Mouse (Mus musculus) liver, embryonic 12.5 days (tissue): ENCODE measurements around the gene Apoc3. TPM values are rescaled to one million over a fixed set of nuclear protein-coding genes. Genes with fewer than 3 reads are reported as not detected.

Experiments
- ATAC-seq: fragments of 200-750 bp; cut with Nextera tagmentation; 2 replicates; pipeline ENCODE4 v1.8.0; 2017; ENCODE audit warnings: moderate number of reproducible peaks, mild to moderate bottlenecking, moderate library complexity
- H3K27ac ChIP-seq: fragments of 300-500 bp; sonication (generic); 2 replicates; pipeline ENCODE4 v1.5.1; 2016; ENCODE audit warnings: mild to moderate bottlenecking
- H3K27me3 ChIP-seq: fragments of 300-500 bp; sonication (generic); replicated peaks from 2 replicates; pipeline ENCODE4 v1.6.1; 2016; ENCODE audit warnings: mild to moderate bottlenecking, moderate library complexity
- H3K36me3 ChIP-seq: fragments of 300-500 bp; sonication (generic); 2 replicates; pipeline ENCODE4 v1.6.1; 2016; ENCODE audit warnings: mild to moderate bottlenecking, moderate library complexity
- H3K4me1 ChIP-seq: fragments of 300-500 bp; sonication (generic); 2 replicates; pipeline ENCODE4 v1.6.1; 2016
- H3K4me2 ChIP-seq: fragments of 300-500 bp; sonication (generic); 2 replicates; pipeline ENCODE4 v1.6.1; 2016; ENCODE audit warnings: mild to moderate bottlenecking, moderate library complexity
- H3K4me3 ChIP-seq: fragments of 300-500 bp; sonication (generic); 2 replicates; pipeline ENCODE4 v1.5.1; 2016; ENCODE audit warnings: mild to moderate bottlenecking, moderate library complexity
- H3K9ac ChIP-seq: fragments of 300-500 bp; sonication (generic); 2 replicates; pipeline ENCODE4 v1.6.1; 2016; ENCODE audit warnings: mild to moderate bottlenecking, moderate library complexity
- H3K9me3 ChIP-seq: fragments of 300-500 bp; sonication (generic); replicated peaks from 2 replicates; pipeline ENCODE4 v1.6.1; 2016; ENCODE audit warnings: mild to moderate bottlenecking, moderate library complexity
- WGBS: fragments of 180-500 bp; shearing (Covaris S2); methylation state at CpG from one replicate; pipeline ENCODE4 v1.1.7; 2016; ENCODE audit not compliant: insufficient replicate concordance; 5-methylcytosine and 5-hydroxymethylcytosine counted together
- polyA plus RNA-seq: library from polyadenylated mRNA; unstranded; fragments of >200 nt; fragmentation: Nextera tagmentation; extraction: Ambion mirVana; gene quantifications from 2 replicates; pipeline ENCODE4 v1.2.1, GENCODE M21; 2016

The Apoc3 gene
- polyA plus RNA-seq, 1 experiment from 2014 or later: 2.1 TPM

DNA sequence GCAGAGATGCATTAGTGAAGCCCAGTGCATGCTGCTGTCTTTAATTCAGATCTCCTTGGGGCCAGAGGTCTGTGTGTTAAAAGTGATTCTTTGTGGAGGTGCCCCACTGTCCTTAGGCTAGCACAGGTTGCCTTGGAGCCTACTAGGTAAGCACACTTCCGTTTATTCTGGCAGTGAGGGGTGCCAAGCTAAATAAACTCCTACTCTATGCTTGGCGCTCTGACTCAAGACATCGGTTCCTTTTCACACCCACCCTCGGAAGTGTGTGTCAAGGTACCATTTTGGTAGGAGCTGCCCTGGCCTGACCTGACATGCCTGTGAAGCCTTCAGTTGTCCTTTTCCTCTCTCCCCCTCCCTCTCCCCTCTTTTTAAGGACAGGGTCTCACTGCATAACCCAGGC, 21.2 kb downstream of the Apoc3 start:
- no peak overlapping the region for H3K9ac ChIP-seq
- H3K9me3 ChIP-seq: no peaks in the 10 kb centered on the region
- ATAC-seq: no peak
- H3K27ac ChIP-seq: no peak overlapping the region
- no peak overlapping the region for H3K4me3 ChIP-seq
- WGBS: 85% methylated on average over 4 of the region's 4 CpGs
- H3K4me1 ChIP-seq: peaks cover 55% of the 10 kb centered on the region
- no peaks in the 10 kb centered on the region for H3K27me3 ChIP-seq
- H3K4me2 ChIP-seq: no peak overlapping the region
- peaks cover 43% of the 10 kb centered on the region for H3K36me3 ChIP-seq

DNA sequence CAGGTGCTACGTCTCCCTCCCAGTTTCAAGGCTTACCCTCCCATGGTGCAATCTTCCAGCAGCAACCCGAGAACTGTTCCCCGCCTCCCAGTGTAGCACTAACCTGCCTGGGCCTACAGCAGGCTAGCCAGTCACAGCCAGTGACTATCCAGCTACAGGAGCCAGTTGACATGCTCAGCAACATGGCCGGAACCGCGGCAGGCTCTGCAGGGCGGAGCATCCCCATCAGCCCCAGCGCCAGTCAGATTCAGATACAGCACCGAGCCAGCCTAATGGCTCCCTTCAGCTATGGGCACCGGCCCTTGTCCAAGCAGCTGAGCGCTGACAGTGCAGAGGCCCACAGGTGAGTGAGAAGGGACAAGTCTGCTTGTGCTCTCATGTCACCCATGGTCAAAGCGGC, 25.0 kb downstream of the Apoc3 start:
- no peaks in the 10 kb centered on the region for H3K9me3 ChIP-seq
- H3K36me3 ChIP-seq: peaks cover 65% of the 10 kb centered on the region
- no peak for ATAC-seq
- H3K9ac ChIP-seq: no peak overlapping the region
- 88% methylated on average over 12 of the region's 12 CpGs for WGBS
- peaks cover 56% of the 10 kb centered on the region for H3K4me1 ChIP-seq
- H3K27me3 ChIP-seq: no peaks in the 10 kb centered on the region
- H3K4me3 ChIP-seq: no peak overlapping the region
- no peak overlapping the region for H3K27ac ChIP-seq
- no peak overlapping the region for H3K4me2 ChIP-seq

DNA sequence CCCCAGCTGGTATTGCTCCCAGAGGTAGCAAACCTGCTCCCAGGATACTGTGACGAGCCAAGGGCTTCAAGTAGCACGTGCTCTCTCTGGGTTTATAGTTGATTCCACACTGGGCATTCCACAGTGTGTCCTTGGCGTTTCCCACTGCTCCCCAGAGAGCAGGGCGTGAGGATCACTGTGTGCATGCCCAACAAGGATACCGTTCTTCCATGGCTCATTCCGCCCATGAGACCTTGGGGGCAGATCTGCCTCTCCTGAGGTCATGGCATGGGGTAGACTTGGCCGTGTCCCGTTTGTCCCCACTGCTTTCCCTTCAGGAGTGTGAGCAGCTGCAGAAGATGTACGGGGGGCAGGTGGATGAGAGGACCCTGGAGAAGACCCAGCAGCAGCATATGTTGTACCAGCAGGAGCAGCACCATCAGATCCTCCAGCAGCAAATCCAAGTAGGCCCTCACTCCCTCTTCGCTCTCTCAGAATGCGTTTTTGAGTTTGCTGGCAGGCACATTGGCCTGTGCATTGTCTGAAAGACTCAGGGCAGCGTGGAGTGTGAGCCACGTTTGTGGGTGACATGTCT, 26.9 kb downstream of the Apoc3 start:
- ATAC-seq: no peak
- peaks cover 45% of the 10 kb centered on the region for H3K4me1 ChIP-seq
- H3K27ac ChIP-seq: no peak overlapping the region
- 81% methylated on average over 13 of the region's 13 CpGs for WGBS
- no peaks in the 10 kb centered on the region for H3K9me3 ChIP-seq
- H3K9ac ChIP-seq: no peak overlapping the region
- H3K4me2 ChIP-seq: no peak overlapping the region
- H3K27me3 ChIP-seq: no peaks in the 10 kb centered on the region
- H3K4me3 ChIP-seq: no peak overlapping the region
- peaks cover 79% of the 10 kb centered on the region for H3K36me3 ChIP-seq

DNA sequence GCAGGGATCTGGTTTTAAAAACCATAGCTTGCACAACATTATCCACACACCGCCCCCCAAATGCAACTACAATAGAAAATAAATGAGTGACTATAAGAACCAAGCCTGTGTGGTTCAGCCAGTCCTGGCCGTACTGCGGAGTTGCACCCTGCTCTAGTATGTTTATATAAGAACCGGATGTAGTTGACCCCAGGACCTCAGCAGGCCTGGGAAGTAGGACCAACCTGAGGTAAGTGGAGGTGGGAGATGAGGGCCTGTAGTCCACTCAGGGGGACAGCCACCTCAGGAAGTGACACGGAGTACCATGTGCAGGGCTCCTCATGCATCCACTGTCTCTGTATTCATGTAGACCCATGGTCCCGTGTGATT, 28.0 kb downstream of the Apoc3 start:
- H3K27ac ChIP-seq: peak overlapping the region; percentile 50
- H3K9me3 ChIP-seq: no peaks in the 10 kb centered on the region
- no peaks in the 10 kb centered on the region for H3K27me3 ChIP-seq
- no peak for ATAC-seq
- peaks cover 51% of the 10 kb centered on the region for H3K4me1 ChIP-seq
- H3K4me2 ChIP-seq: no peak overlapping the region; the same call in 1 of the 2 replicates
- 73% methylated on average over 6 of the region's 6 CpGs for WGBS
- no peak overlapping the region for H3K4me3 ChIP-seq
- no peak overlapping the region for H3K9ac ChIP-seq
- H3K36me3 ChIP-seq: peaks cover 70% of the 10 kb centered on the region

DNA sequence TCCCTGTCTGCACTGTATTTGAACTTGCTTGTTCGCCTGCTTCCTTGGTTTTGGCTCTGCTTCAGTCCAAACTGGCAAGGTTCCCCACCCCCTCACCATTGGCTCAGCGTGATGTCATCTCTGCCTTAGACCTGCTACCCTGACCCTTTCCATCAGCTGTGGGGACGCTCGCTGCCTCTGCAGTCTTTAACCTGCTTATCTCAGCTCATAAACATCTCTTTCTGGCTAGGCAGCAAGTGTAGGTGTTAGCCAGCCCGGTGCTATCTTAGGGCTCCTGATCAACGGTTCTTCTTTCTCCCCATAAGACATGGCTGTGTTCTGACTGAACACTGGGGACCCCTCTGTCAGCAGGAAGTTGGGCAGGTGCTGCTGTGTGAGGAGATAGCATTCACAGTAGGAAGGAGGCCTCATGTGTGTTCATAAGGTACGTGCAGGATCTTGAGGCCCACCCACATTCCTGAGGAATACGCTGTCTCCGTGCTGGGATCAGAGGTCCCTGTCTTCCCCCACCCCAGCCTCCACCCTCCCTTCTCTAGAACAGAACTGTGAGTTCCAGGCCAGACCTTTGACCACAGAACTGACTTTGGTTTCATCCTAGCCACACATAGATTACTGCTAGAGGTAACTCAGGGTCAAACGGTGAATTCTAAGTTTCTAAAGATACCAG, 28.5 kb downstream of the Apoc3 start:
- Histone ChIP-seq H3K4me2 (no peak overlapping the region; the same call in 1 of the 2 replicates), H3K9me3 (no peaks in the 10 kb centered on the region), H3K9ac (no peak overlapping the region), H3K27ac (peak overlapping the region; percentile 50), H3K27me3 (no peaks in the 10 kb centered on the region), H3K4me3 (no peak overlapping the region), H3K36me3 (peaks cover 69% of the 10 kb centered on the region), H3K4me1 (peaks cover 52% of the 10 kb centered on the region)
- WGBS: 22% methylated on average over 10 of the region's 10 CpGs
- ATAC-seq: peak; percentile 77

DNA sequence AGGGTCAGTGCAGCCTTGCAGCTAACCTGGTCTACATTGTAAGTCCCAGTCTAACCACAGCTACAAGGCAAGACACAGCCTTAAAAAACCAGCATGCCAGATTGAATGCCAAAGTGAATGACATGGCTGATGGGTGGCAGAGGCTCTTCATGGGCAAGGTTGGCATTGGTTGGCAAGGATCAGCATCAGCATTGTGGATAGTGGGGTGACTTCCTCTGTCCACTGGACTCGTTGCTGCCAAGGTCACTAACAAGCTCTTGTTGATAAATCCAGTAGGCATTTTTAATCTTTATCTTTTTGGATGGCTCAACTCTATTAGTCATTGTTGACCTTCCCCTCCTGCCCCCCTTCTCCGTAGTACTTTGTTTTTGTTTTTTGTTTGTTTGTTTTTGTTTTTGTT, 35.8 kb downstream of the Apoc3 start:
- no peak overlapping the region for H3K27ac ChIP-seq
- no peak overlapping the region for H3K4me2 ChIP-seq
- peaks cover 82% of the 10 kb centered on the region for H3K36me3 ChIP-seq
- H3K27me3 ChIP-seq: no peaks in the 10 kb centered on the region
- 68% methylated on average over 2 of the region's 2 CpGs for WGBS
- no peak overlapping the region for H3K4me3 ChIP-seq
- peaks cover 38% of the 10 kb centered on the region for H3K4me1 ChIP-seq
- ATAC-seq: no peak
- no peak overlapping the region for H3K9ac ChIP-seq
- H3K9me3 ChIP-seq: no peaks in the 10 kb centered on the region

DNA sequence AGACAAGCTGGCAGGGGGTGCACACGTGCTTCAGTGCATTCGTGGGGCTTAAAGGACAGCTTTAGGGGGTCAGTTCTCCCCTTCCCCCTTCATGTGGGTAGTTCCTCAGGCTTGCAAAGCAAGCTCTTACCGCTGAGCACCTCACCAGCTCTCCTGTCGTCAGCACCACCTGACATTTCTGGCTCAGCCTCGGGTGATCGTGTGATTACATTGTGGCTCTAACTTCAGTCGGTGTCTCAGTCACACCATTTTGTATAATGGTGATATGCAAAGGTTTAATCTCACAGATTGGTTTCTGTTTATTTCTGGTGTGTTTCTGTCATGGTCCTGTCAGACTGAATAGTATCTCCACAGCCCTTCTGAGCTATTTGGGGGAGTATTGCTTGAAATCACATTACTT, 36.5 kb downstream of the Apoc3 start:
- 74% methylated on average over 7 of the region's 7 CpGs for WGBS
- no peak overlapping the region for H3K4me3 ChIP-seq
- ATAC-seq: no peak
- peaks cover 38% of the 10 kb centered on the region for H3K4me1 ChIP-seq
- no peaks in the 10 kb centered on the region for H3K27me3 ChIP-seq
- H3K36me3 ChIP-seq: peaks cover 82% of the 10 kb centered on the region
- H3K4me2 ChIP-seq: no peak overlapping the region
- H3K9ac ChIP-seq: no peak overlapping the region
- H3K27ac ChIP-seq: no peak overlapping the region
- H3K9me3 ChIP-seq: no peaks in the 10 kb centered on the region

DNA sequence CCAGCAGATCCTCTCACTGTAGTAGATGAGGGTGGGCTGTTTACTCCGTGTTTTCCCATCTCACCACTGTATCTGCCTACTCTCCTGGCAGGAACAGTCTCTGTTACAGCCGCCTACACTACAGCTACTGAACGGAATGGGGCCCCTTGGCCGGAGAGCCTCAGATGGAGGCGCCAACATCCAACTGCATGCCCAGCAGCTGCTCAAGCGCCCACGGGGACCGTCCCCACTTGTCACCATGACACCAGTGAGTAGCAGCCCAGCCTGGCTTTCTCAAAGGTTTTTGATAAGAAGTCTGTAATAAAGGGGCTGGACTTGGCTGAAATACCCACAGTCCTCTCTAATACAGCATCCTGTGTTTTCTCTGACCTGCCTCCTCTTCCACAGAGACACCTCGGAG, 37.0 kb downstream of the Apoc3 start:
- Histone ChIP-seq H3K27me3 (no peaks in the 10 kb centered on the region), H3K4me3 (no peak overlapping the region), H3K27ac (no peak overlapping the region), H3K4me1 (peaks cover 37% of the 10 kb centered on the region), H3K9me3 (no peaks in the 10 kb centered on the region), H3K9ac (no peak overlapping the region), H3K4me2 (no peak overlapping the region), H3K36me3 (peaks cover 85% of the 10 kb centered on the region)
- whole genome bisulfite sequencing: 74% methylated on average over 9 of the region's 9 CpGs
- no peak for ATAC-seq

DNA sequence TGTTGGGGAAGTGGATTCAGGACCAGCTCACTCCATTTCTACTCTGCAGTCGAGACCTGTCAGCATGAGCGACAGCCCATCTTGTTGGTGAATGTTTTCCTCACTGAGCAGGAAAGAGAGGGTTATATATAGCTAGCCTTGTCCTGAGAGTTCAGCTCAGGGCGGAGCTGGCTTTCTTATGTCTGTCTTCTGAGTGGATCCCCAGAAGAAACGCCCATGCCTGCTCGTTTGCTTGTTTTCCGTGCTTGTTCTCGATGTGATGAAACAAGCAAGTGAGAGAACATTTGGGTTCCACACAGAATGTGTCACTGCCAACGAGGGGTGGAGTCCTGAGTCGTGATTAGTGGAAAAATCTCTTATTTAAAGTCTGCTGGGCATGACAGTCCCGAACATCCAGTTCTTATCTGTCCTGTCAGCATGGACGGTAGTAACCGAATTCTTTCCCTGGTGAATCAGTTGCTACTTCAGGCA, 38.7 kb downstream of the Apoc3 start:
- peaks cover 79% of the 10 kb centered on the region for H3K36me3 ChIP-seq
- no peaks in the 10 kb centered on the region for H3K27me3 ChIP-seq
- H3K9ac ChIP-seq: no peak overlapping the region
- no peak overlapping the region for H3K4me3 ChIP-seq
- 31% methylated on average over 12 of the region's 12 CpGs for WGBS
- H3K9me3 ChIP-seq: no peaks in the 10 kb centered on the region
- no peak for ATAC-seq
- peaks cover 20% of the 10 kb centered on the region for H3K4me1 ChIP-seq
- no peak overlapping the region for H3K27ac ChIP-seq
- peak overlapping the region; percentile 14; the same call in 1 of the 2 replicates for H3K4me2 ChIP-seq

DNA sequence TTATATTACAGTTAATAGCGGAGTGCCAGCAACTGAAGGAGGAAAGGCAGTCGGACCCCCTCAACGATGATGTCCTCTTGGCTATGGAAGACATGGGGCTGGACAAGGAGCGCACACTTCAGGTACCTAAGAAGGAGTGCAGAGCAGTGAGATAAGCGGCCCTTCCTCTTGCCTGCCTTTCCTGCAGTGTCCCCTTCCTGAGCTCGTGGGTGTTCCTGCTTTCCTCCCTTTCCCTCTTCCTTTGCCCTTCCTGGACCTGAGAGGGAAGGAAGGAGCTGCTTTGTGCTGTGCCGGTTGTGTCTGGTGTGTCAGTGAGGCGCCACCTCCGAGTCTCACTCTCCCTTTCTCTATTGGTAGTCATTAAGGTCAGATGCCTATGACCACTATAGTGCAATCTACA, 40.6 kb downstream of the Apoc3 start:
- Histone ChIP-seq H3K4me1 (peaks cover 20% of the 10 kb centered on the region), H3K9ac (no peak overlapping the region), H3K4me3 (no peak overlapping the region), H3K9me3 (no peaks in the 10 kb centered on the region), H3K4me2 (no peak overlapping the region), H3K27ac (no peak overlapping the region), H3K27me3 (no peaks in the 10 kb centered on the region), H3K36me3 (peaks cover 62% of the 10 kb centered on the region)
- no peak for ATAC-seq
- 71% methylated on average over 9 of the region's 9 CpGs for WGBS

DNA sequence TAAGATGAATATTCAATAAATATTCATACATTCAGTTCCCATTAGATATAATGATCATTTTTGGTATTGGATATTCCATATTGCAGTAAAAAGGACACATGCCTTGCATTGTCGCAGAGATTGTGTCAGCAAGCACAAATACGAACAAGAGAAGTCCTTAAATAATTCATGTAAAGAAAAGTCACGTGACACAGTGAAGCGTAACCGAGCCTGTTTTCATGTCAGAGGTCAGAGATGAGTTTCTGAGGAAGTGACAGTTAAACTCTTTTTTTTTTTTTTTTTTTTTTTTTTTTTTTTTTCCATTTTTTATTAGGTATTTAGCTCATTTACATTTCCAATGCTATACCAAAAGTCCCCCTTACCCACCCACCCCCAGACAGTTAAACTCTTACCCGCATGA, 42.8 kb downstream of the Apoc3 start:
- Histone ChIP-seq H3K9me3 (no peaks in the 10 kb centered on the region), H3K27me3 (no peaks in the 10 kb centered on the region), H3K27ac (no peak overlapping the region), H3K4me2 (no peak overlapping the region), H3K36me3 (peaks cover 42% of the 10 kb centered on the region), H3K4me3 (no peak overlapping the region), H3K4me1 (peaks cover 15% of the 10 kb centered on the region), H3K9ac (no peak overlapping the region)
- WGBS: 84% methylated on average over 6 of the region's 6 CpGs
- ATAC-seq: no peak

DNA sequence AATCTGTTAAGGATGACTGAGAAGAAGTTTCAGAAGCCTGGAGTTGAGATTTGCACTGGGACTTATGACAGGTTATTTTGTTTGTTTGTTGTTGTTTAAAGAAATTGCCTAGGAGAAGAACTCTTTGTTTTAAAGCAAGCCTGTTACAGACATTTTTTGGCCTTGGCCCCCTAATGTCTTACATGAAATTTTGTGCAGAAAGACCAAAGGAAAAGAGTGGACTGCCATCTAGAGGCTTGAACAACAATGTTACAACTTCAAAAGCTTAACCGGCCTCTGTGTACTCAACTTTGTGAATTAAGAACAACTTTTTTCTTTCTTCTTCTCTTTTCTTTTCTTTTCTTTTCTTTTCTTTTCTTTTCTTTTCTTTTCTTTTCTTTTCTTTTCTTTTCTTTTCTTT, 43.8 kb downstream of the Apoc3 start:
- Histone ChIP-seq H3K36me3 (peaks cover 35% of the 10 kb centered on the region), H3K27me3 (no peaks in the 10 kb centered on the region), H3K27ac (no peak overlapping the region), H3K4me1 (peaks cover 6% of the 10 kb centered on the region), H3K4me3 (no peak overlapping the region), H3K9ac (no peak overlapping the region), H3K4me2 (no peak overlapping the region), H3K9me3 (no peaks in the 10 kb centered on the region)
- 67% methylated on average over 1 of the region's 1 CpGs for WGBS
- ATAC-seq: no peak

DNA sequence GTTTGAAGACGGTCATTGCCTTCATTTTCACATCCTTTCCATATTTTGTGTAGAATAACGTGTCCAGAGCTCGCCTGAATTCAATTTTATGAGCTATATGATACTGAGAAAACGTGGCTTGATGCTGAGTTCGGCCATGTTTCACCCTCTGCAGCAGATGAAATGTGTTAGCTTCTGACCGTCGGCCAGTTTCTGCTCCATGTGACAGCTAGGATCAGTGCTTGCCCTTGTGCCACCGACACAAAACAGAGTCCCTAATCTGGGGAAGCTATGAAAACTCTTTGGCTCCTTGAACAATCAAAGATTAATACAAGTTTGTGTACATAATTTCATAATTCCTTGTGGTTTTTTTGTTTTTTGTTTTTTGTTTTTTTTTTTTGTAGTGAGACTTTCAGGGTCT, 44.2 kb downstream of the Apoc3 start:
- Histone ChIP-seq H3K27ac (no peak overlapping the region), H3K9ac (no peak overlapping the region), H3K4me3 (no peak overlapping the region), H3K9me3 (no peaks in the 10 kb centered on the region), H3K4me1 (peaks cover 2% of the 10 kb centered on the region; the same call in 1 of the 2 replicates), H3K27me3 (no peaks in the 10 kb centered on the region), H3K4me2 (no peak overlapping the region), H3K36me3 (peaks cover 31% of the 10 kb centered on the region)
- 70% methylated on average over 8 of the region's 8 CpGs for WGBS
- ATAC-seq: no peak
